Mouse (Mus musculus): ENCODE results near the gene Styk1. TPM values are rescaled to one million over a fixed set of nuclear protein-coding genes. Genes with fewer than 3 reads are reported as not detected.

The Styk1 gene
- 0.20 and 0.22 TPM in 2 replicates for polyA plus RNA-seq (2012; rRNA removed)

GRCm38 (mm10) chr6:131353352-131353919 is at the start of gene Styk1:
Gene Styk1 (minus strand): TSS chr6:131353597.

GRCm38 (mm10) chr6:131388040-131389021 is 34.9 kb upstream of the Styk1 start, which contains the start of gene Ybx3:
Gene Ybx3 (minus strand): TSS chr6:131388476.

GRCm38 (mm10) chr6:131292991-131293788 is 60.2 kb downstream of the Styk1 start, which contains the start of gene Magohb:
Gene Magohb (minus strand): TSS chr6:131293244.

Other genes with a start within 250 kb of the Styk1 start
- gene Klra2, start 106.2 kb downstream of the Styk1 start, polyA plus RNA-seq (2012; rRNA removed), result 1.3 and 1.4 TPM in 2 replicates
- gene Magohb, start 60.4 kb downstream of the Styk1 start, polyA plus RNA-seq (2012; rRNA removed), result 9.6 and 10.5 TPM in 2 replicates
- 85.8 and 102 TPM in 2 replicates for gene Ybx3, start 34.9 kb upstream of the Styk1 start, polyA plus RNA-seq (2012; rRNA removed)
- not detected in 2 replicates for gene 5430401F13Rik, start 132.8 kb upstream of the Styk1 start, polyA plus RNA-seq (2012; rRNA removed)
- gene Gm6619, start 132.8 kb upstream of the Styk1 start, polyA plus RNA-seq (2012; rRNA removed), result not detected in 2 replicates

Measured in liver, embryonic 18 days (tissue).